Mouse (Mus musculus): Measurements from ENCODE around the gene Robo2. TPM values are rescaled to one million over a fixed set of nuclear protein-coding genes. Genes with fewer than 3 reads are reported as not detected.

Robo2 gene
- total and polyA plus RNA-seq, 3 experiments = not detected

DNA sequence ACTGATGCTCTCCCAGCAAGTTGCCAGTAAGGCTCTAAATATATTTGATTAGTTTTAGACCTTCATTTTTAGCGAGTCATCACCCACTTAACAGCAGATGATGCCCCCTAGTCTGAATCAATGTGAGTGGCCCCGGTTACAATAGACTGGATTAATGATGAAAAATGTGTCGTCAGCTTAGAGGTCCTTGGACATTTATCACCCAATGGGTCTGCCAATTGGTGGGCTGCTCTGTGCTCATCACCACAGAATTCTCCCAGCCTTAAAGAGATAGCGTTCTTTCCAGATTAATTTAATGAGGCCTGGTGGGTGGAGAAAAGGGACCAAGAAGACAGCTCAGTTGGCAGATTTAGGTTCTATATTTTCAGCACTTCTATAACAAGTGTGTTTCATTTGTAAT, 138.6 kb downstream of the Robo2 start:
- H3K27me3 ChIP-seq (ENCODE audit: control insufficient read depth in 1 of 2, insufficient read depth in 2 of 2, low read length in 2 of 2) = no peaks in the 10 kb centered on the region
- no peak overlapping the region for H3K4me3 ChIP-seq (ENCODE audit: control insufficient read depth in 1 of 2, insufficient read depth in 1 of 2, low read depth in 2 of 2, low read length in 2 of 2)
- TF ChIP-seq MYB (IDR thresholded peaks at IDR 0.05; ENCODE audit: low read depth, low read length) (no peak), HCFC1 (IDR thresholded peaks at IDR 0.05; ENCODE audit: low read depth, low read length) (no peak), CHD2 (IDR thresholded peaks at IDR 0.05; ENCODE audit: low read length) (no peak), POLR2AphosphoS2 (IDR thresholded peaks at IDR 0.05; ENCODE audit: low read length) (no peak), ZNF384 (IDR thresholded peaks at IDR 0.05; ENCODE audit: low read depth, low read length) (no peak), ZMIZ1 (IDR thresholded peaks at IDR 0.05; ENCODE audit: low read depth, low read length) (no peak), ZC3H11A (IDR thresholded peaks at IDR 0.05; ENCODE audit: low read depth, low read length) (no peak), NELFE (IDR thresholded peaks at IDR 0.05; ENCODE audit: low read depth, low read length) (no peak), SIN3A (IDR thresholded peaks at IDR 0.05; ENCODE audit: low read length) (no peak), RAD21 (IDR thresholded peaks at IDR 0.05; ENCODE audit: low read depth, low read length) (no peak), NRF1 (IDR thresholded peaks at IDR 0.05; ENCODE audit: insufficient read depth, low read depth, low read length, poor library complexity, severe bottlenecking) (no peak), ZKSCAN1 (IDR thresholded peaks at IDR 0.05; ENCODE audit: low read depth, low read length) (no peak), MAZ (IDR thresholded peaks at IDR 0.05; ENCODE audit: low read depth, low read length) (no peak), MAX (IDR thresholded peaks at IDR 0.05; ENCODE audit: low read length) (no peak)
- no peak overlapping the region for H3K9ac ChIP-seq (ENCODE audit: control insufficient read depth, low read depth, low read length, poor library complexity, severe bottlenecking)
- no peaks in the 10 kb centered on the region for H3K36me3 ChIP-seq (ENCODE audit: control insufficient read depth in 1 of 2, insufficient read depth in 2 of 2, low read length in 2 of 2)
- no peaks in the 10 kb centered on the region for H3K79me2 ChIP-seq (ENCODE audit: control insufficient read depth, insufficient read depth, low read length, poor library complexity)
- DNase-seq (ENCODE audit: low read depth, low spot score) = no peak
- no peaks in the 10 kb centered on the region for H3K4me1 ChIP-seq (ENCODE audit: control insufficient read depth in 1 of 2, insufficient read depth in 2 of 2, low read length in 2 of 2)
- H3K27ac ChIP-seq (ENCODE audit: control insufficient read depth, low read depth, low read length) = no peak overlapping the region
- H3K9me3 ChIP-seq (replicated peaks; ENCODE audit: insufficient read depth, low read length) = no peaks in the 10 kb centered on the region

DNA sequence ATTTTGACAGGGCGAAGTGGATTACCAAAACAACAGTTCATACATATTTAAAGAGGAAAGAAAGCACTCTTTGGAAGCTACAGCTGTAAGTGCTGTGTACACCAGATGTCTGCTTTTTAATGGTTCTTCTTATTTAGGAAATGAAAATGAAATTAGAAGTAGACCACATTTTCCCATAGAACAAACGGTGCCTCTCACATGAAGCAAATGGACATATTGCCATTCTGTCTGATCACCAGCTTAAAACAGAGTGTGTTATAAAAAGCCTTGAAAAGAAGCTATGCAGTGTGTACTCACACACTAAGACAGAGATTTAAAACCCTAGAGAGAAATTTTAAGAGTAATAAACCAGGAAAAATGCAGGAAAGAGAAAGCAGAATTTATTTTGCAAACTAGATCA, 153.4 kb downstream of the Robo2 start:
- Histone ChIP-seq H3K27ac (ENCODE audit: control insufficient read depth, low read depth, low read length) (no peak overlapping the region), H3K79me2 (ENCODE audit: control insufficient read depth, insufficient read depth, low read length, poor library complexity) (no peaks in the 10 kb centered on the region), H3K4me1 (ENCODE audit: control insufficient read depth in 1 of 2, insufficient read depth in 2 of 2, low read length in 2 of 2) (no peaks in the 10 kb centered on the region), H3K9ac (ENCODE audit: control insufficient read depth, low read depth, low read length, poor library complexity, severe bottlenecking) (no peak overlapping the region), H3K27me3 (ENCODE audit: control insufficient read depth in 1 of 2, insufficient read depth in 2 of 2, low read length in 2 of 2) (no peaks in the 10 kb centered on the region), H3K9me3 (replicated peaks; ENCODE audit: insufficient read depth, low read length) (no peaks in the 10 kb centered on the region), H3K36me3 (ENCODE audit: control insufficient read depth in 1 of 2, insufficient read depth in 2 of 2, low read length in 2 of 2) (no peaks in the 10 kb centered on the region), H3K4me3 (ENCODE audit: control insufficient read depth in 1 of 2, insufficient read depth in 1 of 2, low read depth in 2 of 2, low read length in 2 of 2) (no peak overlapping the region)
- DNase-seq (ENCODE audit: low read depth, low spot score) = no peak
- TF ChIP-seq JUND (IDR thresholded peaks at IDR 0.05; ENCODE audit: low read depth, low read length) = no peak
- TF ChIP-seq ZC3H11A (IDR thresholded peaks at IDR 0.05; ENCODE audit: low read depth, low read length) = no peak
- no peak for TF ChIP-seq TBP (IDR thresholded peaks at IDR 0.05; ENCODE audit: low read depth, low read length)
- no peak for TF ChIP-seq GATA1 (IDR thresholded peaks at IDR 0.05; ENCODE audit: low read depth, low read length)
- TF ChIP-seq NRF1 (IDR thresholded peaks at IDR 0.05; ENCODE audit: insufficient read depth, low read depth, low read length, poor library complexity, severe bottlenecking) = no peak
- TF ChIP-seq ZNF384 (IDR thresholded peaks at IDR 0.05; ENCODE audit: low read depth, low read length) = no peak
- no peak for TF ChIP-seq KAT2A (conservative IDR thresholded peaks at IDR 0.05; ENCODE audit: low read depth, low read length)
- no peak for TF ChIP-seq UBTF (IDR thresholded peaks at IDR 0.05; ENCODE audit: borderline replicate concordance, insufficient read depth, low read depth, low read length)
- no peak for TF ChIP-seq MAFK (IDR thresholded peaks at IDR 0.05; ENCODE audit: borderline replicate concordance, low read depth, low read length)
- TF ChIP-seq SIN3A (IDR thresholded peaks at IDR 0.05; ENCODE audit: low read length) = no peak
- no peak for TF ChIP-seq GABPA (IDR thresholded peaks at IDR 0.05; ENCODE audit: low read depth, low read length)
- TF ChIP-seq NELFE (IDR thresholded peaks at IDR 0.05; ENCODE audit: low read depth, low read length) = no peak
- TF ChIP-seq TCF12 (IDR thresholded peaks at IDR 0.05; ENCODE audit: low read depth, low read length) = no peak

All from MEL (cell line).